Mouse (Mus musculus) lung, embryonic 14.5 days (tissue): ENCODE results near the gene Ska3. TPM values are rescaled to one million over a fixed set of nuclear protein-coding genes. Genes with fewer than 3 reads are reported as not detected.
"Not testable (repeated sequence)": the region's sequence is repeated elsewhere in the genome, so short reads cannot be mapped to it uniquely, and the experiment has no call there.

Experiments
- ATAC-seq: fragments of 200-750 bp; cut with Nextera tagmentation; 2 replicates; pipeline ENCODE4 v1.8.0; 2017; ENCODE audit warnings: mild to moderate bottlenecking, moderate TSS enrichment, moderate library complexity; ENCODE audit not compliant: insufficient read depth
- DNase-seq: peaks from one replicate; pipeline ENCODE4 v3.0.0-alpha.2; 2015
- H3K27ac ChIP-seq: fragments of 300-500 bp; sonication (generic); 2 replicates; pipeline ENCODE4 v1.5.1; 2014; ENCODE audit warnings: low read depth, mild to moderate bottlenecking, moderate library complexity
- H3K27me3 ChIP-seq: fragments of 300-500 bp; sonication (generic); 2 replicates; pipeline ENCODE4 v1.6.1; 2014; ENCODE audit warnings: low read length, control low read depth; ENCODE audit not compliant: insufficient read depth
- H3K36me3 ChIP-seq: fragments of 300-500 bp; sonication (generic); 2 replicates; pipeline ENCODE4 v1.6.1; 2014; ENCODE audit warnings: control low read depth; ENCODE audit not compliant: insufficient read depth
- H3K4me1 ChIP-seq: fragments of 300-500 bp; sonication (generic); 2 replicates; pipeline ENCODE4 v1.6.1; 2014; ENCODE audit warnings: antibody characterized with exemption, control low read depth; ENCODE audit not compliant: insufficient read depth
- H3K4me2 ChIP-seq: fragments of 300-500 bp; sonication (generic); 2 replicates; pipeline ENCODE4 v1.6.1; 2014; ENCODE audit warnings: mild to moderate bottlenecking
- H3K4me3 ChIP-seq: fragments of 300-500 bp; sonication (generic); 2 replicates; pipeline ENCODE4 v1.5.1; 2014; ENCODE audit warnings: low read depth, low read length
- H3K9ac ChIP-seq: fragments of 300-500 bp; sonication (generic); 2 replicates; pipeline ENCODE4 v1.6.1; 2014
- H3K9me3 ChIP-seq: fragments of 300-500 bp; sonication (generic); 2 replicates; pipeline ENCODE4 v1.6.1; 2016; ENCODE audit warnings: low read depth, low read length, control low read depth
- CTCF ChIP-seq: IDR thresholded peaks from 2 replicates; pipeline ENCODE4 v1.5.1; 2016; ENCODE audit warnings: antibody characterized with exemption, low read depth
- WGBS: fragments of 180-500 bp; shearing (Covaris S2); extraction: QIAGEN DNeasy Blood & Tissue Kit; methylation state at CpG from one replicate; pipeline ENCODE4 v1.1.7; 2014; 5-methylcytosine and 5-hydroxymethylcytosine counted together
- polyA plus RNA-seq: library from polyadenylated mRNA; unstranded; fragments of >200 nt; fragmentation: Nextera tagmentation; extraction: Ambion mirVana; gene quantifications from 2 replicates; pipeline ENCODE4 v1.2.1, GENCODE M21; 2014

Ska3 gene
- polyA plus RNA-seq, 1 experiment from 2014 or later = 51.8 TPM

DNA sequence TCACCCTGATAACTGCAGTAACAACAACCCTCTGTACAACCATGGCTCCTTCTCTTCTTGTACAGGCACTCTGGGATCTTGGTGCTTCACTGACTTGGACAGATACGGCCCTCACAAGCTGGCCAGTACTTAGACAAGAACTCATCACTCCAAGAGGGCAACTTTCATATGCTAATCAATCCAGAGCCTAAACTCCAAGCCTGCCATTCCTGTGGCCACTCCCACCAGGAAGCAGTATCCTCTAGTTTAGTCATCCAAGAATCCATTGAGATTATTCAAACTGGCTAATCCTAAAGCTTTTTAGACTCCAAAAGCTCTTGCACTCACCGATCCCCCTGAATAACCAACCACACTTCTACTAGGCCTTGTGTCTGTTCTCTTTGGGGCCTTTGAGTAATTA lies 27.0 kb upstream of the Ska3 start:
- no peak for DNase-seq
- H3K27ac ChIP-seq = no peak overlapping the region
- no peak for ATAC-seq
- no peak for TF ChIP-seq CTCF
- no peak overlapping the region for H3K4me3 ChIP-seq
- H3K4me1 ChIP-seq = no peaks in the 10 kb centered on the region
- H3K9me3 ChIP-seq = no peaks in the 10 kb centered on the region
- no peak overlapping the region for H3K9ac ChIP-seq
- H3K36me3 ChIP-seq = peaks cover 37% of the 10 kb centered on the region
- H3K4me2 ChIP-seq = no peak overlapping the region
- H3K27me3 ChIP-seq = no peaks in the 10 kb centered on the region
- 88% methylated on average over 2 of the region's 2 CpGs for WGBS

DNA sequence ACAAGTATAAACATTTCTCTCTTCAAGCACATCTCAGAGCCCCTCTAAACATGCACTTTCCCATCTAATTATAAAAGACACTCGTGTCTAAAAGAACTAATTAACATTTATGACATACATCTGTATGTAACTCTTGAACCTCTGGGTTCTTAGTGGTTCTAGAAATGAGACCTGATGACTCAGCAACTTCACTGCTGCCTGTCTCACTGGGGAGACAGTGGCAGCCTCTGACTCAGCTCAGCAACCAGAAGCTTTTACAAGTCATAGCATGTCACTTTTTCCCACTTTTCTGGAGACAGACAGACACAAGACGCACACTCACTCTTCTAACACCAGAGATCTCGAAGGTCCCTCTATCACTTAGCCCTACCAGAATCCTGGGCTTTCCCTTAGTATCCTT lies 24.3 kb upstream of the Ska3 start:
- Histone ChIP-seq H3K9me3 (no peaks in the 10 kb centered on the region), H3K4me1 (no peaks in the 10 kb centered on the region), H3K27ac (no peak overlapping the region), H3K9ac (no peak overlapping the region), H3K4me3 (no peak overlapping the region), H3K36me3 (peaks cover 48% of the 10 kb centered on the region), H3K4me2 (no peak overlapping the region), H3K27me3 (no peaks in the 10 kb centered on the region)
- ATAC-seq = no peak
- no peak for TF ChIP-seq CTCF
- 86% methylated on average over 3 of the region's 3 CpGs for WGBS
- no peak for DNase-seq

DNA sequence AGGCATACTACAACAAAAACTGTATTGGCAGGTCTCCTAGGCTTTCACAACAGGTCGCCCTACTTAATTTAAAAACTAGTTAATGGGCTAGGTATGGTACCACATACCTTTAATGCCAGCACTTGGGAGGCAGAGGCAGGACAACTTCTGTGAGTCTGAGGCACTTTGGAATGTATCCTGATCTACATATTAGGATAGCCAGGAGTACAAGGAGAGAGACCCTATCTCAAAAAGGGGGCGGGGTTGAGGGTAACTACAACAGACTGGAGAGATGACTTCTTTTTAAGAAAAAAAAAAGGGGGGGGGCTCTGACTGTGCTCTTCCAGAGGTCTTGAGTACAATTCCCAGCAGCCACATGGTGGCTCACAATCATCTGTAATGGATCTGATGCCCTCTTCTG lies 22.7 kb upstream of the Ska3 start:
- Histone ChIP-seq H3K27ac (no peak overlapping the region), H3K9me3 (no peaks in the 10 kb centered on the region), H3K4me1 (no peaks in the 10 kb centered on the region), H3K4me2 (no peak overlapping the region), H3K27me3 (no peaks in the 10 kb centered on the region), H3K9ac (no peak overlapping the region), H3K36me3 (peaks cover 55% of the 10 kb centered on the region), H3K4me3 (no peak overlapping the region)
- 86% methylated on average over 2 of the region's 2 CpGs for WGBS
- TF ChIP-seq CTCF = no peak
- DNase-seq (no peak), ATAC-seq (no peak)

DNA sequence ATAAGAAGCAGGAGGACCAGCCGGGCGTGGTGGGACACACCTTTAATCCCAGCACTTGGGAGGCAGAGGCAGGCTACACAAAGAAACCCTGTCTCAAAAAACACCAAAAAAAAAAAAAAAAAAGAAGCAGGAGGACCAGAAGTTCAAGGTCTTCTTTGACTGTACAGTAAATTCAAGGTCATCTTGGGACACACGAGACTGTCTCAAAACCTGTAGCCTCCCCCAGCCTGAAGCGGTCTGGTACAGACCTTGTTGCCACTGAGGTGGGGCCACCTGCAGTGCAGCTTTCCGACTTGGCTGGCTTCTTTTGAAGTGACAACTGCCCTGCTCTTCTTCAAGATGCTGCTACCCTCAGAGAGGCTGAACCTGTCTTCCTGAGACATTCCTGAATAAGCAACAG lies 22.1 kb upstream of the Ska3 start:
- H3K4me1 ChIP-seq, H3K4me2 ChIP-seq, H3K9ac ChIP-seq, ATAC-seq, H3K27me3 ChIP-seq, H3K27ac ChIP-seq, H3K4me3 ChIP-seq, DNase-seq, H3K9me3 ChIP-seq: not testable (repeated sequence)
- peaks cover 54% of the 10 kb centered on the region for H3K36me3 ChIP-seq
- WGBS = 85% methylated on average over 5 of the region's 5 CpGs

DNA sequence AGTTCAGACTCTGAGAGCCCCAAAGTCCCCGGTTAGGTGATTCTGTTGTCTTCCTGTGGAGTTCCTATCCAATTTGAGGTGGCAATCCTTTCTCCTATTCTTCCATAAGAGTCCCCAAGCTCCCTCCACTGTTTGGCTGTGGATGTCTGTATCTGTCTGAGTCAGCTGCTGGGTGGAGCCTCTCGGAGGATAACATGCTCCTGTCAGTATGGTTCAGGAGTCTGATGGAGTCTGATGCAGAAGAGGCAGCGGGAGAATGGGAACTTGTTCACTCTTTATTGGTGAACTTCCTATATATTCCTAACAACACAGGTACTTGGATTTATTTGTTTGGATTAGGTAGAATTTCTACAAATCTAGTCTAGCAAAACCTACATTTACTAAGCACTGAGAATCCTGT lies 18.6 kb upstream of the Ska3 start:
- peaks cover 55% of the 10 kb centered on the region for H3K36me3 ChIP-seq
- TF ChIP-seq CTCF = no peak
- no peak overlapping the region for H3K27ac ChIP-seq
- no peaks in the 10 kb centered on the region for H3K4me1 ChIP-seq
- no peak for DNase-seq
- no peak overlapping the region for H3K9ac ChIP-seq
- no peak overlapping the region for H3K4me2 ChIP-seq
- no peak for ATAC-seq
- WGBS = 84% methylated on average over 3 of the region's 3 CpGs
- no peak overlapping the region for H3K4me3 ChIP-seq
- H3K27me3 ChIP-seq = no peaks in the 10 kb centered on the region
- H3K9me3 ChIP-seq = no peaks in the 10 kb centered on the region

DNA sequence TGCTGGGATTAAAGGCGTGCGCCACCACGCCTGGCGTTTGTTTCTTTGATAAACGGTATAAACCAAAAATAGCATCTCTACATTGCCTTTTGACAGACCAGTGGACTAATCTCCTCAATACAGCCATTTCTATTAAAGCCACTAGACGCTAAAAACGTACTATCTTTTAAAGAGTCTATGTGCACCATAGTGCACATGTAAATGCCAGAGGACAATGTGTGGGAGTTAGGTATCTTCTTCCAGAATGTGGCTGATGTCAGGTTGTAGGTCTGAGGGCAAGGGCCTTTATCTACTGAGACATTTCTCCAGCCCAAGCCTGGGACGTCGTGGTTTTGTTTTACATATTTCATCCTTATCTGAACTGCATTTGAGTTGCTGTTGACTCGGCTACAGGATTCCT lies 9.2 kb upstream of the Ska3 start:
- 86% methylated on average over 10 of the region's 10 CpGs for WGBS
- peaks cover 43% of the 10 kb centered on the region for H3K36me3 ChIP-seq
- H3K9ac ChIP-seq = no peak overlapping the region

DNA sequence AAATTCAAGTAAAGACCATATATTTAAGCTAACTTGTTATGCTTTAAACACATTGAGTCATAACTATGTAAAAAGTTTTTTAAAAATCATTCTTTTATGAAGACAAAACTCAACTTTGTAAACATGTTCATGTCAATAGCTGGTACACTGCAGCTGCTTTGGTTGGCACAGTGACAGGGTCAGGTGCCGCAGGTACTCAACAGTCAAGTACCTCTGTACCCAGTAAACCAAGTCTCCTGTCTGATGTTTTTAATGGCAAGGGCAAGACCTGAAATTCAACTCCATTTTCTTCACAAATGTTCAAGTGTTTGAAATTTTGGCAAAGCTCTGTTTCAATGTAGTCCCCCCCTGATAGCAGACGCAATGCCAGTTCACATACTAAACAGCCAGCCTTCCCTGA lies 7.5 kb upstream of the Ska3 start:
- peaks cover 37% of the 10 kb centered on the region for H3K36me3 ChIP-seq
- no peak overlapping the region for H3K9ac ChIP-seq
- H3K27me3 ChIP-seq = no peaks in the 10 kb centered on the region
- no peak overlapping the region for H3K4me2 ChIP-seq
- no peak overlapping the region for H3K4me3 ChIP-seq
- H3K27ac ChIP-seq = no peak overlapping the region
- TF ChIP-seq CTCF = no peak
- ATAC-seq = no peak
- 81% methylated on average over 2 of the region's 2 CpGs for WGBS
- no peaks in the 10 kb centered on the region for H3K9me3 ChIP-seq
- H3K4me1 ChIP-seq = no peaks in the 10 kb centered on the region
- DNase-seq = peak; percentile 25

More for the DNA sequence above, 9.2 kb upstream of the Ska3 start:
- Histone ChIP-seq H3K27me3 (no peaks in the 10 kb centered on the region), H3K4me1 (no peaks in the 10 kb centered on the region), H3K4me2 (no peak overlapping the region), H3K4me3 (no peak overlapping the region), H3K9me3 (no peaks in the 10 kb centered on the region), H3K27ac (no peak overlapping the region)
- TF ChIP-seq CTCF = no peak
- ATAC-seq (no peak), DNase-seq (no peak)

DNA sequence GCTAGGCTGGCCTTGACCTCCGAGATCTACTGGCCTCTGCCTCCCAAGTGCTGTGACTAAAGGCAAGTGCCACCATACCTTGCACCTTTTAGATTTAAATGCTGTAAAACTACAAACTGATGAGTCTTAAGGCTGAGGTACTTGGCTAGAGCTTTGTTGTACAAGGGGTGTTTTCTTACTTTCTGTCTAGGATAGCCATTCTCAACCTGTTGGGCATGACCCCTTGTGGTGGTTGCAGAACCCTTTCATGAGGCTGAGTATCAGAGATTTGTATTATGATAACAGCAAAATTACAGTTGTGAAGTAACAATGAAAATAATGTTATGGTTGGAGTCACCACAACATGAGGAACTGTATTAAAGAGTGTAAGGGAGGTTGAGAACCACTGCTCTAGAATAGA lies 1.3 kb upstream of the Ska3 start:
- peak overlapping the region; percentile 86 for H3K9ac ChIP-seq
- no peak overlapping the region for H3K27ac ChIP-seq
- DNase-seq = no peak
- no peaks in the 10 kb centered on the region for H3K27me3 ChIP-seq
- H3K4me2 ChIP-seq = peak overlapping the region; percentile 90
- peaks cover 15% of the 10 kb centered on the region for H3K36me3 ChIP-seq
- peaks cover 6% of the 10 kb centered on the region; the same call in 1 of the 2 replicates for H3K4me1 ChIP-seq
- TF ChIP-seq CTCF = no peak
- H3K9me3 ChIP-seq = no peaks in the 10 kb centered on the region
- ATAC-seq = no peak
- 76% methylated on average over 1 of the region's 1 CpGs for WGBS
- H3K4me3 ChIP-seq = peak overlapping the region; percentile 80
